Mouse (Mus musculus) forebrain, embryonic 11.5 days (tissue): ENCODE data around the gene Slc25a23. TPM values are rescaled to one million over a fixed set of nuclear protein-coding genes. Genes with fewer than 3 reads are reported as not detected.
"Not testable (repeated sequence)": the region's sequence is repeated elsewhere in the genome, so short reads cannot be mapped to it uniquely, and the experiment has no call there.

Experiments
- ATAC-seq: fragments of 200-750 bp; cut with Nextera tagmentation; replicated peaks from 2 replicates; pipeline ENCODE4 v1.8.0; 2017; ENCODE audit warnings: moderate TSS enrichment; ENCODE audit not compliant: low FRiP score
- DNase-seq: peaks from one replicate; pipeline ENCODE4 v3.0.0-alpha.2; 2017; ENCODE audit warnings: low spot score
- H3K27ac ChIP-seq: fragments of 300-500 bp; sonication (generic); 2 replicates; pipeline ENCODE4 v1.5.1; 2014; ENCODE audit warnings: low read depth, low read length
- H3K27me3 ChIP-seq: fragments of 300-500 bp; sonication (generic); 2 replicates; pipeline ENCODE4 v1.6.1; 2014; ENCODE audit warnings: mild to moderate bottlenecking, low read length, mixed read lengths; ENCODE audit not compliant: control insufficient read depth, insufficient read depth
- H3K36me3 ChIP-seq: fragments of 300-500 bp; sonication (generic); 2 replicates; pipeline ENCODE4 v1.6.1; 2014; ENCODE audit warnings: mild to moderate bottlenecking, low read length, moderate library complexity, mixed read lengths; ENCODE audit not compliant: control insufficient read depth, insufficient read depth
- H3K4me1 ChIP-seq: fragments of 300-500 bp; sonication (generic); replicated peaks from 2 replicates; pipeline ENCODE4 v1.6.1; 2014; ENCODE audit warnings: low read length, mixed read lengths; ENCODE audit not compliant: control insufficient read depth, insufficient read depth
- H3K4me2 ChIP-seq: fragments of 300-500 bp; sonication (generic); 2 replicates; pipeline ENCODE4 v1.6.1; 2014; ENCODE audit warnings: low read depth, mild to moderate bottlenecking, low read length, moderate library complexity, mixed read lengths; ENCODE audit not compliant: severe bottlenecking
- H3K4me3 ChIP-seq: fragments of 300-500 bp; sonication (generic); 2 replicates; pipeline ENCODE4 v1.5.1; 2014; ENCODE audit warnings: low read depth, low read length
- H3K9ac ChIP-seq: fragments of 300-500 bp; sonication (generic); 2 replicates; pipeline ENCODE4 v1.6.1; 2014; ENCODE audit warnings: low read length
- H3K9me3 ChIP-seq: fragments of 300-500 bp; sonication (generic); 2 replicates; pipeline ENCODE4 v1.6.1; 2016; ENCODE audit warnings: low read length, mixed read lengths; ENCODE audit not compliant: control insufficient read depth
- WGBS: fragments of 180-500 bp; shearing (Covaris S2); extraction: QIAGEN DNeasy Blood & Tissue Kit; methylation state at CpG from one replicate; pipeline ENCODE4 v1.1.7; 2014; 5-methylcytosine and 5-hydroxymethylcytosine counted together
- polyA plus RNA-seq: library from polyadenylated mRNA; unstranded; fragments of >200 nt; fragmentation: Nextera tagmentation; extraction: Ambion mirVana; gene quantifications from 2 replicates; pipeline ENCODE4 v1.2.1, GENCODE M21; 2014

The Slc25a23 gene
- polyA plus RNA-seq, 1 experiment from 2014 or later: 19.9 TPM

GRCm38 (mm10) chr17:57062011-57062521 is 2.4 kb upstream of the Slc25a23 start:
- Histone ChIP-seq H3K4me3 (peak overlapping the region; percentile 20), H3K27me3 (peaks cover 27% of the 10 kb centered on the region), H3K4me1 (peaks cover 16% of the 10 kb centered on the region; the same call in 1 of the 2 replicates), H3K9me3 (no peaks in the 10 kb centered on the region), H3K36me3 (no peaks in the 10 kb centered on the region), H3K9ac (no peak overlapping the region), H3K4me2 (peak overlapping the region; percentile 42; the same call in 1 of the 2 replicates), H3K27ac (no peak overlapping the region)
- DNase-seq: peak; percentile 57
- under 1% methylated on average over 38 of the region's 39 CpGs for WGBS
- no peak for ATAC-seq

- no peak for DNase-seq
- no peak overlapping the region for H3K9ac ChIP-seq
- WGBS: 42% methylated on average over 10 of the region's 10 CpGs
Measured at GRCm38 (mm10) chr17:57061069-57061468, 1.4 kb upstream of the Slc25a23 start.

GRCm38 (mm10) chr17:57060231-57060801 is 653 bp upstream of the Slc25a23 start:
- H3K9ac ChIP-seq: peak overlapping the region; percentile 69
- peak; percentile 96 for DNase-seq
- peak overlapping the region; percentile 68; the same call in 1 of the 2 replicates for H3K27ac ChIP-seq
- peak overlapping the region; percentile 70 for H3K4me3 ChIP-seq
- H3K4me2 ChIP-seq: peak overlapping the region; percentile 69
- H3K27me3 ChIP-seq: peaks cover 27% of the 10 kb centered on the region
- peaks cover 16% of the 10 kb centered on the region; the same call in 1 of the 2 replicates for H3K4me1 ChIP-seq
- no peaks in the 10 kb centered on the region for H3K36me3 ChIP-seq
- ATAC-seq: peak; percentile 91
- WGBS: under 1% methylated on average over 44 of the region's 44 CpGs
- no peaks in the 10 kb centered on the region for H3K9me3 ChIP-seq

More at GRCm38 (mm10) chr17:57061069-57061468, 1.4 kb upstream of the Slc25a23 start:
- Histone ChIP-seq H3K36me3 (no peaks in the 10 kb centered on the region), H3K27ac (no peak overlapping the region), H3K4me2 (peak overlapping the region; percentile 69), H3K4me1 (peaks cover 16% of the 10 kb centered on the region; the same call in 1 of the 2 replicates), H3K4me3 (peak overlapping the region; percentile 70), H3K9me3 (no peaks in the 10 kb centered on the region), H3K27me3 (peaks cover 27% of the 10 kb centered on the region)
- ATAC-seq: no peak

- WGBS: 1% methylated on average over 13 of the region's 22 CpGs
- peaks cover 16% of the 10 kb centered on the region; the same call in 1 of the 2 replicates for H3K4me1 ChIP-seq
- no peaks in the 10 kb centered on the region for H3K36me3 ChIP-seq
- H3K4me3 ChIP-seq: peak within 1 kb of the TSS; percentile 70
- peak; percentile 75 for DNase-seq
- no peak; the same call in none of the 2 replicates for ATAC-seq
- peaks cover 27% of the 10 kb centered on the region for H3K27me3 ChIP-seq
- H3K9ac ChIP-seq: peak within 1 kb of the TSS; percentile 69
- peak within 1 kb of the TSS; percentile 68; the same call in 1 of the 2 replicates for H3K27ac ChIP-seq
- no peaks in the 10 kb centered on the region for H3K9me3 ChIP-seq
- H3K4me2 ChIP-seq: peak within 1 kb of the TSS; percentile 69
Measured at GRCm38 (mm10) chr17:57058891-57059485, 675 bp downstream of the Slc25a23 start, which contains the start of gene Crb3. Gene Crb3 (plus strand): TSS chr17:57059105.

GRCm38 (mm10) chr17:57056246-57056645 is 3.4 kb downstream of the Slc25a23 start:
- no peak overlapping the region for H3K9ac ChIP-seq
- H3K27me3 ChIP-seq: peaks cover 4% of the 10 kb centered on the region
- H3K36me3 ChIP-seq: no peaks in the 10 kb centered on the region
- no peak overlapping the region for H3K4me2 ChIP-seq
- no peaks in the 10 kb centered on the region for H3K9me3 ChIP-seq
- 94% methylated on average over 3 of the region's 3 CpGs for WGBS
- H3K27ac ChIP-seq: no peak overlapping the region
- peaks cover 9% of the 10 kb centered on the region; the same call in 1 of the 2 replicates for H3K4me1 ChIP-seq
- no peak for DNase-seq
- no peak overlapping the region for H3K4me3 ChIP-seq
- ATAC-seq: no peak

- not testable (repeated sequence) for H3K9ac ChIP-seq, ATAC-seq, H3K9me3 ChIP-seq, H3K4me1 ChIP-seq, H3K4me3 ChIP-seq, H3K36me3 ChIP-seq, H3K27me3 ChIP-seq, DNase-seq, H3K27ac ChIP-seq, H3K4me2 ChIP-seq
- 89% methylated on average over 4 of the region's 4 CpGs for WGBS
Measured at GRCm38 (mm10) chr17:57051679-57052078, 8.0 kb downstream of the Slc25a23 start.

GRCm38 (mm10) chr17:57048816-57049215 is 10.8 kb downstream of the Slc25a23 start:
- Histone ChIP-seq H3K27ac (no peak overlapping the region), H3K4me3 (no peak overlapping the region), H3K27me3 (no peaks in the 10 kb centered on the region), H3K9me3 (no peaks in the 10 kb centered on the region), H3K36me3 (no peaks in the 10 kb centered on the region), H3K4me1 (no peaks in the 10 kb centered on the region), H3K4me2 (no peak overlapping the region), H3K9ac (no peak overlapping the region)
- no peak for ATAC-seq
- DNase-seq: no peak
- 97% methylated on average over 3 of the region's 3 CpGs for WGBS

- WGBS: 43% methylated on average over 5 of the region's 5 CpGs
- no peak for DNase-seq
- peak; percentile 64; the same call in 1 of the 2 replicates for ATAC-seq
- Histone ChIP-seq H3K4me3 (no peak overlapping the region), H3K9ac (no peak overlapping the region), H3K4me1 (no peaks in the 10 kb centered on the region), H3K27me3 (no peaks in the 10 kb centered on the region), H3K27ac (no peak overlapping the region), H3K36me3 (no peaks in the 10 kb centered on the region), H3K9me3 (no peaks in the 10 kb centered on the region), H3K4me2 (no peak overlapping the region)
Measured at GRCm38 (mm10) chr17:57047406-57047805, 12.3 kb downstream of the Slc25a23 start.
